Mouse (Mus musculus): ENCODE results near the gene Slc17a6.

GRCm38 (mm10) chr7:51626451-51627000, 4.7 kb downstream of the Slc17a6 start:
- no peak for TF ChIP-seq CTCF (conservative IDR thresholded peaks at IDR 0.05; ENCODE audit: low read length)
- no peak for TF ChIP-seq NANOG (IDR thresholded peaks at IDR 0.05; ENCODE audit: borderline replicate concordance, low read length)
